Mouse (Mus musculus) right cerebral cortex, postnatal 36 days (tissue): ENCODE results near the gene Spata31d1c.

ENCODE experiments used
- DNase-seq, 2 experiments: peaks; one replicate each; pipeline ENCODE4 v3.0.0; 2022; ENCODE audit warnings: low spot score in 2 of 2, mixed read lengths in 1 of 2

The Spata31d1c gene

DNA sequence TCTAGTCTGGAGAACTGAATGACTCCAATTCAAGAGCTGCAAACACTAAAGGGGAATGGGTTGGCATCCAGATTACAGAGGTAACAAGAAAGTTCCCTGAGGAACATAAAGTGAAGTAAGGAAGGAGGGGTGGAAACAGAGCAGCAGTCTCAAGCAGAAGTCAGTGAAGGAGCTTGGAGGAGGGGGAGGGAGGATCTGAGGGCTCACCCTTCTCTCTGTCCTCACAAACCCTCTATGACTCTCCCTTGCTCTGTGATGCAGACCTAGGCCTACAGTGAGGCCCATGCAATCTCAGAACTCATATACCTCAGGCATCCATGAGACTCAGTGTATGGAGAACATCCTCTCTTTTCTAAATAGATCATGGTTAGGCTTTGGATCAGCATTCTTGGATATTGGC, at the start of gene Spata31d1c:
TSS of gene Spata31d1c (plus strand) at position 301 of the 400 bp plus-strand sequence.
- DNase-seq: no peak

DNA sequence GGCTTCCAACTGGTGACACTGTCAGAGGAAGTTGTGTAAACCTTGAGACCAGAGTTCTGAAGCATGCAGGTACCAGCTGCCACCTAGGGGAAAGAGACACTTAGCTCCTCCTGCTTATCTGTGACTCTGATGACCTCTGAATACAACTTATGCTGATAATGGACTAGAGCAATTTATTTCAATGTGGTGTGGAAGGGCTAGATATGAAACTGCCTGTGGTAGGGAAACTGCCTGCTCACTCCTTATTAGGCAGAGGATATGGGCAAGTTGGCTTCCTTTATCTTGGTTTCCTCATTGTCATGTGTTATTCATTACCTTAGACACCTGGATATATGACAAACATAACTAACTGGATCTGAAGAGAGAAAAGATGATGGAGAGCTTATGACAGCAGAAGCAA, 44.0 kb upstream of the Spata31d1c start:
- DNase-seq: no peak

DNA sequence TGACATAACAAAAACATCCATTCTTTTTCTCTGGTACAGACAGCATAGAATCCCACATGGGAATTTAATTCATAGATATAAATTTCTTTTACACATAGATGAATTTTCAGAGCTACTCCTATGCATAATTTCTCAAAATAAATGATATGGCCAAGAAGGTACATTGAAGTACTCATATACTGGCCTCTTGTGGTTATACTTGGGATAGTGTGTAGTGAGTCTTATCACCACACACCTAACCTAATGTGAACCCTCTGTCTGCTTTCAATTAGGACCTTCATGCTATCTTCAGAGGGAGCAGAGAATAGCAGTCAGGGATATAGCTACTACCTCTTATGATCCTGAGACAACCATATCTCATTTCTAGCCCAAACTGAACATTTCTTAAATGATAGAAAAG, 27.4 kb upstream of the Spata31d1c start:
- DNase-seq: no peak

DNA sequence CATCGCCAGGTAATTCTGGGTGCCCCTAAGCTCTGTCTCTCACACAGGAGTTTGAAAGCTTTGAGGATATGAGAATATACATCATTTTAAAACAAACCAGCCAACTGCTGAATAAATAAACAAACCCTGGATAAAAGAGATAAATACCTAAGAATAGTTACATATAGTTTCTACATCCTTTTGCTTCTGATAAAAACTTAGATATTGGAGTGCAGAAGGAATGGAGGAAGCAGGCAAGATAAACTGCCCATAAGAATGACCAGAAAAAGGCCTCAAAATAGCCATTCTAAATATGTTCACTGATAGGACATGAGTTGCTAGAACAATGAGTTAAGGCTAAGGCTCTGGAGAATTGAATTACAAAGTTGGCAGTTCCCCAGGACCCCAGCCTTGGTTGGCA, 26.1 kb upstream of the Spata31d1c start:
- no peak for DNase-seq

DNA sequence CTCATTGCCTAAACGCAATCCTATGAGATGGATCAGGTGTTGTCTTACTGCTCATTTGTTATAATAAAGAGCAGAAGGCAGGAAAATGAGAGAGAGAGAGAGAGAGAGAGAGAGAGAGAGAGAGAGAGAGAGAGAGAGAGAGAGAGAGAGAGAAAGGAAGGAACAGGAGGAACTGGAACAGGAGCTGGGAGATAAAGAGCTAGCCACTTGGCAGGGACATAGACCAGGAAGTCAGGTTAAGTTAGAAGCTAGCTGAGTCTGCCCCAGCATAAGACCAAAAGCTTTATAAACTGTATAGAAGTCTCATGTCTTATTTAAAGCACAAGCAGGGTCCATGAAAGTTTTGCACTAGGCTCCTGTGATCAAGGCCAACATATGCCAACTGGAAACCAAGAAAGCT, 24.9 kb upstream of the Spata31d1c start:
- DNase-seq: no peak

DNA sequence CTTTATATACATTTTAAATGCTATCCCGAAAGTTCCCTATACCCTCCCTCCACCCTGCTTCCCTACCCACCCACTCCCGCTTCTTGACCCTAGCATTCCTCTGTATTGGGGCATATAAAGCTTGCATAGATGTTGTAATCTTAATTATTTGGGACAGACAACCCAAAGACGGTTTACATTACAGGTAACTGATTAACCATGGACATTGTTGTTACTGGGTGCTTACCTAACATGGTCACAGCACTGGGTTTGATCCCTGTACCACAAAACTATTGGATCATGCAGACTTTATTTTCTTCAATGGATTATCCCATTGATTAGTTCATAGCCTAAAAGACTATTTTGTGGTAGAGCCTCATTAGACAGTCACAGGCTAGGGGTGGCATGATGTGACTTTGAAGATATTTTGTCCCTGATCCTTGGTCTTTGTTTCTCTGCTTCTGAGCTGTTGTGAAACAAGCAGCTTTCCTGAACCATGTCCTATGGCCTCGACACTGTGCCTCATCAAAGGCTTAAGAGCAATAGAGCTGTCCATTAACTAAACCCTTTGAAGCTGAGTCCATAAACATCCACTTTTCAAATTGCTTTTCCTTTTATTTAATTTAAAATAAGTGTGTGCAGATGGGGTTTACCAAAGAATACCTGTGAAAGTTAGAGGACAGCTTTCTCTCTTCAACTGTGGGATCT, 21.7 kb upstream of the Spata31d1c start:
- no peak for DNase-seq

DNA sequence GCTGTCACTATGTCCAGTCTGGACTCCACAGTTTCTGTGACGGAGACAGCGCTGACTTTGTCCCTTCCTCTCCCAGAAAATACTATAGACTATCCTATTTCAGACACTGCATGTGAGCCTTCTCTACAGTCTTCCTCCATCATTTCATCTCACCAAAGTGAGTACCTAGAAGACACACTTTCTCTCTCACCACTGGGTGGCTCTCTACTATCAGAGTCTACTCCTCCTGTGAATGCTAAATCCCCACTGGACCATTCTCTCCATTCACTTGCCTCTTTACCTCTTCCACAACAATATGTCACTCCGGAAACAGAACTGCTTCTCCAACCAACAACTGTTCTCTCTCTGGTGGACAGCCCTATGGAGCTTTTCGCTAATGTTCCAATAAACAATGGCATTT, 2.2 kb downstream of the Spata31d1c start:
- DNase-seq: no peak

DNA sequence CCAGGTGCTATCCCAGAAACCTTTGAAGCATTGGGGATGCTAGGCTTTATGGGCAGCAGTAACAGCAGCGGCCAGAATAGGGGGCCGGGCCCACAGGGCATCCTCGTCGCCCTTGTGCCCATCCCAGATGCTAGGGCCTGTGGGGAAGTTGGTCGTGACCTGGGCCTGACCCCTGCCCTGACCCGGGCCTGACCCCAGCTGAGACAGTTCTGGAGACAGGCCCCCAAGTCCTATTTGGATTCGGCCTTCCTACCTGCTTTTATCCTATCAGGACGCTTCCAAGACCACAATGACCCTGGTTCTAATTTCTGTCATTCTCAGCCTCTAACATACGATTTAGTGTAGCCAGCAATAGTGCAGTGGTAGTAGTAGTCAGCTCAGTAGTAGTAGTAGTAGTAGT, 19.8 kb downstream of the Spata31d1c start, which contains the start of gene Prss47:
TSS of gene Prss47 (minus strand) at position 101 of the 400 bp plus-strand sequence.
- DNase-seq: no peak

DNA sequence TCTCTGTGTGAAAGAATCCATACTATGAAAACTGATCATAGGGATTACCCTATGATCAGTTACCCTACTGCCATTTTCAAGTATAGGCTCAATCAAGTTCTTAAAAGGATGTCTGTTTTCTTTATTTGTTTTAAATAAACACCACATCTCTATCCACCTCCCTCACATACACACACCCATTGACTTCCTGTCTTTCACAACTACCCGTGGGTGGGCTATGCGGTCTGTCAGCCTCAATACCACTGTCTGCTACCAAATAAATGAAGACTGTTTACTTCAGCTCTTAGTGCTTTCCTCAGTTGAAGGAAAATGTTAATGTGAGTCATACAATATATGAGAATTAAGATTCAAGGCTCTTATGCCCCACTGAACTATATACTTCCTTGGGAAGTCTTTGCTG, 37.1 kb downstream of the Spata31d1c start:
- DNase-seq: no peak
